Mouse (Mus musculus): ENCODE results near the gene Spred3. TPM values are rescaled to one million over a fixed set of nuclear protein-coding genes. Genes with fewer than 3 reads are reported as not detected.
"Not testable (repeated sequence)": the region's sequence is repeated elsewhere in the genome, so short reads cannot be mapped to it uniquely, and the experiment has no call there.

Gene Spred3
- total RNA-seq, 2 experiments from 2014 or later = 42.3 to 52.3 TPM

DNA sequence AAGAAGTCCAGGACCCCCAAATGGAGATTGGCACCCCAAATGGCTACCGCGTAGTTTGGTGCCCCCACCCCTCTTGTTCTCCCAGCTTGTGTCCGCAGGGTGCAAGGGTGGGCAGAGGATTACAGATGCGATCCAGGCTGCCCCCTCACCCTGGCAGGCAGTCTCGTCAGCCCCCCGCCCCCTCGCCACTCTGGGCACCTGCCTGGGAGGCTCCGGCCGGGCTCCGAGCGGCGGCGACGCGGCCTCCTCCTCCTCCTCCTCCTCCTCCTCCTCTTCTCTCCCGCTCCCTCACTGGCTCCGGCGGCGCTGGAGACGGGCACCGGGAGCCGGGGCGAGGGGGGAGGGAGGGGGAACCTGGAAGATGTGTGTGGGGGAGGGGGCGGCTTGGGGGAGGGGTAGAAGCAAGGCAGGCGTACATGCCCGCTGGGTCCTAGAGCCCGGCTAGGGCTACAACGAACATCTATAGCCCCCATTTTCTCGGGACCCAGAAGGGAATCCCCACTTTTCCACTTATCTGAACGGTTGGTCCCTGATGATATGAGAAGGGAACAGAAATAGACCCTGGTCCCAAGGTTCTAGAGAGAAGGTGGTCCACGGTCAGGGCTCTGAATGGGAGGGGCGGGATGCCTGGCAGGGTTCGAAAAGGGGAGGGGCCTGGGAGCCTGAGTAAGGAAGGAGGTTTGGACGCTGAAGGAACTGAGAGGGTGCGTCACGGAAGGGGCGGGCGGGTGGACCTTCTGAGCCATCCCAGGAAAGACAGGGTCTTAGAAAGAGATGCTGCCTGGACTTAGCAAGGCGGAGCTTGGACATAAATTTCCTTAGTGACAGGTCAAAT is 763 bp downstream of the Spred3 start:
- peak; percentile 87 to 88 for DNase-seq (ENCODE audit: low spot score in 2 of 2)

DNA sequence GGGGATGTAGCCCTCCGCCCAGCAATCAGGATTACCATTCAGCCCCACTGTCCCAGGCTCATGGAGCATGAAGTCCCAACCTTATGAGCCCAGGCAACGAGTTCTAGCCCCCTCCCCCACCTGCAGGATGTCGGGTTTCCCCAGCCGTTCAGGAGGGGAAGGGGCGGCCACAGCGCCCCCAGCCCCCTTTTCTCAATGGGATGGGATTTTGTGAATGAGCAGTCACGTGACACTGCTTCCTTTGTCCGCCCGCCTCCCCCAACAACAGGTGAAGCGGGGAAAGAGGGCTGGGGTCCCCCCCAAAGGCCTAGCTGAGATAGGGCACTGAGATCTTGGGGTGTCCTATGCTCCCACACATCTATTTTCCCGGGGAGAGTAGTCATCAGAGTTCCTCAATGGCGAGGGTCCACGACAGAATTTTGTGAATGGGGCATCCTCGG is 1.4 kb downstream of the Spred3 start:
- peak; percentile 55 to 64 for DNase-seq (ENCODE audit: low spot score in 2 of 2)

DNA sequence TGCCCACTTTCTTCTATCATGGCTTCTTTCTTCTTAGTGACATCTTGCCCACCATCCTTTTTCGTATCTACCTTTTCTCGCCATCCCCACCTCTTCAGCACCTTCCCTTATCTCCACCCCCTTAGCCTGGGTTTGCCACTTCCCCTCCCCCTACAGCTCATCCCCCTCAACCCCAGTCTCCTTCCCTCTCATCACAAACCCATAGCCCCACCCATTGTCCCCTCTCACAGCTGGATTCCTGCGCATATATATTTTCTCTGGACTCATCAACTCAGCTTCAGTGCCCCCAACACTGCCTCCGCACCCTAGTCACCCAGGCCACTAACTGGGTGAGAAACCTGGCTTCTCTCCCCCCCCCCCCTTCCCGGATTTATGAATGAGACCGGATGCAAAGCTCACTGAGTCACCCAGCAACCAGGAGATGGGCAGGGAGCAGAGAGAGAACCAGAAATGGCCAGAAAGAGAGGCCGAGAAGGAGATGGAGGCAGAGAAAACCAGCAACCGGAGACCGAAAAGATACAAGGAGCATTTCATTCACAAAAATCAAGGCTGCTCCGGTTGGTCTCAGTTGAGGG is 2.0 kb downstream of the Spred3 start:
- no peak for DNase-seq (ENCODE audit: low spot score in 2 of 2)

DNA sequence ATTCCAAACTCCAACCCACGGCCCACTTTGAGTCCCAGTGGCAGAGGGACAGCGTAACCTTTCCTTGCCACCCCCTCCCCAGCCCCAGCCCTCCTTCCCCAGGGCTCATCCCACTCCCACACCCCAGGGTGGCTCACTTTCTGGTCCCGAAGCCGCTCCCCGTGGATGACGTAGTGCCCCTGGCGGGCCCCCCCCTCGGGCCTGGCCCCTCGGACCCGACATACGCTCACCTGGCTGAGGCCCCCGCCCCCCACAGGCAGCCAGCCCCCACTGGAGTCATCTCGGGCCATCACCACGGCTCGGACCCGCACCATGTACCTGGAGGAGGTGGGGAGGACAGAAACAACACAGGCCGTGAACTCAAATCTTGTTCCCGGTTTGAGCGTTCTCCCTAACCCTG is 2.6 kb downstream of the Spred3 start:
- no peak for DNase-seq (ENCODE audit: low spot score in 2 of 2)

DNA sequence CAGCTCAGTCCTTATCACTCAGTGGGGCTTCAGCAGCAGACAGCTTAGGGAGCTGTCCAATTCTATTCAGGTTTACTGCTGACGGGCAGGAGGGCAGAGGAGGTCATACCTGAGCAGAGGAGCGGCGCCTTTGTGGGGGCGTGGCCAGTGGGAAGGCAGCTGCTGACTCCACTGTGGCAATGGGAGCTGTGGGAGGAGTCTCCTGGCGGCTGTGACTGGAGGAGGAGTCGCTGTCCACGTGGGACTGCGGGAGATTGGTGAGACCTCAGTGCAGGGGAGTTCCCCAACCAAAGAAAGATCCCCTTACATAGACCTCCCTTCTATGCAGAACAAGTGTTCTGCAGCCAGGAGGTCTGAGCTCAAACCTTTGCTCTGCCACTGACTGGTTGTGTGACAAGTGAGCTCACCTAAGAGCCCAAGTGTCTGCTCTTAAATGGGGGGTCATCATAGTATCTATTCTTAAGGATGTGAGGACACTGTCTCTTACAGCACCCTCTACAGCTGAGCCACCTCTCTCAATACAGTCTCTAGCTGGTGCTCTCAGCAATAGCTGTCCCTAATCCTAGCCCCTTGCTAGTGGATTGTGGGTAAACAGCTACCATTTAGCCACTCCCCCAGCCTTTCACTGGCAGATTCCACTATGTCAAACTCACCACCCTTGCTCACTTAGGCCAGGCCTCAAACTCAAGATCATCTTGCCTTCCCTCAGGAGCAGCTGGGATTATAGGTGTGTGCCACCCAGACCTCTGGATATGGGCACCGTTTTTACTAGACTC is 7.3 kb downstream of the Spred3 start:
- DNase-seq (ENCODE audit: low spot score in 2 of 2) = no peak

DNA sequence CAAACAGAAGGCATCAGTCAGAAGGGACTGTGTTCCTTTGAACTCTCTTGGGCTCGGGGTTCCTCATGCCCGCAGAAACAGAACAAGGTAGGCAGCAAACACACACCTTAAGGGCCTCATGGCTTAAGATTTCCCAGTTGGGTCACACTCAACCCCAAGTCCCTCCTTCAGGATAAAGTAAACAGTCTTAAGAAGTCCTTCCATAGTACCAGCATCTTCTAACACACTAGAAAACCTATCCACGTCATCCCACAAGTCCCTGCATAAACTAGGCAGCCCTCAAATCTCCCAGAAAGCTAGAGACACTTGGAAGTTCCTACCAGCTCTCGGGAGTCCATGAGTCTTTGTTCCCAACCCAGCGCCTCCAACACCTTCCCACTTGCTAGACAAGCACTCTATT is 7.9 kb downstream of the Spred3 start:
- DNase-seq (ENCODE audit: low spot score in 2 of 2) = no peak

DNA sequence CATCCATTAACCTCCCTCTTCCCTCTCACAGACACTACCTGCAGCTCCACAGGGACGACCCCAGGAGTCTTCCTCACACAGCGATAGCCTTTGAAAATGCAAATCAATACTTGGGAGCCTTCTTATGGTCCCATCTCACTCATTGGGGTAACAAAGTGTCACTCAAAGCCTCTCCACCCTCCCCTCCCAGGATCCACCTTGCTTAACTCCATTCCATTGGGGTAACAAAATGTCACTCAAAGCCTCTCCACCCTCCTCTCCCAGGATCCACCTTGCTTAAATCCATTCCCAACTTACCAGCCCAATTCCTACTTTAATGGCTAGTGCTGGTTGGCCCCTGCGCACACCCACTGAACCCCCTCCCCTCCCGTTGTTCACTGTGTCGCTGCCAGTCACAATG is 11.9 kb downstream of the Spred3 start:
- no peak for DNase-seq (ENCODE audit: low spot score in 2 of 2)

DNA sequence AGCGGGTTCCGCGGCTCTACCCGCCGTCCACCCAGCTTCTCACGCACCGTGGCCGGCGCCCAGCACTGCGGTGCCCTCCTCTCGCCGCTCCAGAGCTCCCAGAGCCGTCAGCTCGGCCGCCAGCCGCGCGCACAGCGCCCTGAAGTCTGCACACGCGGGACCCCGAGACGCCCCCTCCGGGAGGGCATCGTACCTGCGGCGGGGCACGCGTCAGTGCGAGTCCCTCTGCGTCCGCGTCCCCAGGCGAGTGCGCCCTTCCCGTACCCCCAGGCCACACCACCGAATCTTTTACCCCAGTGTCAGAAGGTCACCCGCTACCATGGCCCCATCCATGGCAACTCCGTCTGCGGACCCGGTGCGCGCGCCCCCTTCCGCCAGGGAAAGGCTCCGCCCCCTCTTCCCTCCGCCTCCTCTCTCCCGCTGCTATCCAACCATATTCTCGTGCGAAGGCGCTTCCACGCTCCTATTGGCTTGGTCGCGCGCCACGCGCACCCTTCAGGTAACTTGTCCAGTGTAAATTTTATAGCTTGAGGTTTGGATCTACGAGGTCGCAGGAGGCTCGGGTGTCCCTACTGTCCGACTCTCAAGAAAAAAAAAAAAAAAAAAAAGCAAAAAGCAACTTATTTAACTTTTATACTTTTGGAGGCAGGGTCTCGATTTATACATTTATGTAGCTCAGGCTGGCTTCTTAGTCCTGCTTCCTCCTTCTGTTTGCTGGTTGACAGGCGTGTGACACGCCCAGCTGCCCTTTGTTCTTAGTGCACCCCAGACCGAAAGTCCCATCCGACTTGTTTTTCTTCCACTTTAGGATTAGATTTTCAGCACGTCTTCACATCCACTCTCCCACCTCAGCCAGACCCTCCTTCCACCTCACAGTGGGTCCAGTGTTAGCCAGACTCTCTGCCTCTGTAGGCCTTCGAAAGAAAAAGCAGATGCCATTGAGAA is 14.1 kb downstream of the Spred3 start, which contains the start of gene Fam98c:
TSS of gene Fam98c (minus strand) at position 397 of the 945 bp plus-strand sequence.
- DNase-seq (ENCODE audit: low spot score in 2 of 2) = peak; percentile 80 to 81

DNA sequence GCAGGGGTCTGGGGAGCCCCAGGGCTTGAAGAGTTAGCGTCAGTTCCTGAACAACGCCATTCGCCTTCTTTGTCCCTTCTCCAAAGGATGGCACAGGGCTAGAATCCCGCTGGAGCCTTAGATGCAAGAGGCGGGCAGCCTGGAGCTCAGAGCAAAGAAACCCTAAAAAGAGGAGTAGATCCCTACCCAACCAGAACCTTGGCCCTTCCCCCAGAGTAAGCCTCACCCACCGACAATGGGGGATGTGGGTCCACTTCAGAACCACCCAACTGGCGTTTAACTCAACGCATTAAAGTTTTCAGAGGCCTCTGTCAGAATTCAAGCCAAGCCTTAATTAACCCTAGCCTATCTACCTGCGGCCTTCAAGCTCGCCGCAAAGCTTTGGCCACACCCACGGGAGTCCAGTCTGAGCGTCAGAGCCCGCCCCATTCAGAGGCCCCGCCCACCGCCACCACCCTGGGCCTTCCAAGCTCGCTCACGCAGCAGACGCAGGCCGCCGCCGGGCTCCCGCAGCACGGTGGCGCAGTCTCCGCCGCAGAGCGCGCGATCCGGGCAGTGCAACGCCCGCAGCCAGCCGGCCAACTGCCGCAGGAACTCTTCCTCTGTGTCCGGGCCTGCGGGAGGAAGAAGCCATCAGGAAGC is 14.9 kb downstream of the Spred3 start:
- peak; percentile 82 to 90 for DNase-seq (ENCODE audit: low spot score in 2 of 2)

DNA sequence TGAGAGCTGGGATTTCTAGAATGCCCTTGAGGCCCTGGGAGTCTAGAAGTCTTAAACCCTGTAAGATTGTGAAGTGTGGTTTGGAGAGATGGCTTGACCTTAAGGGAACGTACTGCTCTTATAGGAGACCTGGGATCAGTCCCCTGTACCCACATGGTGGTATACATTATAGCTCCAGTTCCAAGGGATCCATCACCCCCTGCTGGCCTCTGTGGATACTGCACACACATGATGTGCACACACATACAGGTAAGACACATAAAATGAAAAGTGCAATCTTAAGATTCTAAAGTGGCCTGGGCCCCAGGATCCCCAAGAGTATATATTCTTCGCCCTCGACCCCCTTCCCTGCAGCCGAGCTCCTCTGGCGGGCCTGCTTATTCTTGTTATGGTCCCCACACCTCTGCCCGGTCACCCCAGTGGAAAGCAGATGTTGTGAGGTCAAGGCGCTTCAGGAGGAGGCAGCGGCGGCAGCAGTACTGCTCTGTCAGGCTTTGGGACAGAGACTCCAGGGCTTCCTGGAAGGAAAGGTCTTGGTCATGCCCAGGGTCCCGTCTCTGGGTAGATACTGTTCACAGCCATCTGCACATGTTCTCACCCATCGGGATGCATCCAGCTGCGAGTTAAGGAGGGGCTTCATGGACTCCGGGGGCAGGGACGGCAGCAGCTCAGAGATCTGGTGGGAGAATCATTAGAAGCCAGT is 16.0 kb downstream of the Spred3 start:
- no peak for DNase-seq (ENCODE audit: low spot score in 2 of 2)

DNA sequence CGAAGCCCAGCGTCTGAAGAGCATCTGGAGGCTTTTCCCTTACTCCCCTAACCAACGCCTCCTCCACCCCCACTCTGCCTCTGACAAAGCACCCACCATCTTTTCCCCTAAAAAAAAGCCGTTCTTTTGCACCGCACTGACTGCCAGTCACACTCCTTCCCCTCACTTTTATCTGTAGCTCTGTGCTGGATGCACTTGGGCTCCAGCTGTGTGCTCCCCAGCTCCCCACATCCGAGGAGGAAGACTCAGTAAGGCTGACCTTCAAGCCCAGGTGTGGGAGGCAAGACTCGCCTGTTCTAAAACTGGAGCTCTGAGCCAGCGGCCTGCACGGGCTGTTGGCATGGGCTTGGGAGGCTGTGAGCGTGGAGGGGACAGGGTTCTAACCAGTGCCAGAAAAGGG is 18.7 kb downstream of the Spred3 start:
- no peak for DNase-seq (ENCODE audit: low spot score in 2 of 2)

DNA sequence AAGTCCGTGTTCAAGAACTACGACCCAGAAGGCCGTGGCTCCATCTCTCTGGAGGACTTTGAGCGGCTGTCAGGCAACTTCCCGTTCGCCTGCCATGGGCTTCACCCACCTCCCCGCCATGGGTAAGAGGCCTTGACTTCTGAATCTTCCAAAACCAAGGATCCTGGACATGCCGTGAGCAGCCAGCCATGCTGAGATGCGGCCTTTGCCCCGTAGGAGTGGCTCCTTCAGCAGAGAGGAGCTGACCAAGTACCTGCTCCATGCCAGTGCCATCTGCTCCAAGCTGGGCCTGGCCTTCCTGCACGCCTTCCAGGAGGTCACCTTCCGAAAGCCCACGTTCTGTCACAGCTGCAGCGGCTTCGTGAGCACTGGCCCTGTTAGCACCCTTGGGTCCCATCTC is 21.4 kb downstream of the Spred3 start:
- DNase-seq (ENCODE audit: low spot score in 2 of 2) = no peak

DNA sequence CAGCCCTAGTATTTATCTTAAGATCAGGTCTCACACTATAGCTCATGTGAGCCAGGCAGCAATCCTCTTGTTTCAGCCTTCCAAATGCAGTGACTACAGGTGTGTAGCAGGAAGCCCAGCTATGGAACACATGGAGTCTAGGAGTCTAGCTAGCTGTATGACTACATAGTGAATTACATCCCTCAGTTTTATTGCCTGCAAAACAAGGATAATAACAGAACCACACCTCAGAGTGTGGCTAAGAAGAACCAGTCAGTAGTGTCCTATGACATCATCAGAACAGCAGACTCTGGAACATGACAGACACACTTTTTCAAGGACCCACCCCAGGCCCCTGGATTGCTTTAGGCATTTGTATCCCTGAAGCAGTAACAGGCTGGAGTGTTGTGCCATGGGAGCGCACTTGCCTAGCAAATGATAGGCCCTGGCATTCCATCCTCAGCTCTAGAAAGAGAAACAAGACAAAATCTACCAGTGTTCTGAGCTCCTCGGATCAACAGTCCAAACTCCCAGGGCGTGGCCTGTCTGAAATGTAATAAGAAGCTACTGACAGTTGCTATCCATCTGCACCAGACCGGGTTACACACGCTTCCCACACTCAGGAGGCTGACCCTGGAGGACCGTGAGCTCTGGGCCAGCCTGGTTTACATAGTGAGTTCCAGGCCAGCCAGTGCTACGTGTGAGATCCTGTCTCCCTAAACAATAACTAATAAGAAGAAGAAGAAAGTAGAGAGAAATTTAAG is 23.4 kb downstream of the Spred3 start:
- DNase-seq (ENCODE audit: low spot score in 2 of 2) = no peak

DNA sequence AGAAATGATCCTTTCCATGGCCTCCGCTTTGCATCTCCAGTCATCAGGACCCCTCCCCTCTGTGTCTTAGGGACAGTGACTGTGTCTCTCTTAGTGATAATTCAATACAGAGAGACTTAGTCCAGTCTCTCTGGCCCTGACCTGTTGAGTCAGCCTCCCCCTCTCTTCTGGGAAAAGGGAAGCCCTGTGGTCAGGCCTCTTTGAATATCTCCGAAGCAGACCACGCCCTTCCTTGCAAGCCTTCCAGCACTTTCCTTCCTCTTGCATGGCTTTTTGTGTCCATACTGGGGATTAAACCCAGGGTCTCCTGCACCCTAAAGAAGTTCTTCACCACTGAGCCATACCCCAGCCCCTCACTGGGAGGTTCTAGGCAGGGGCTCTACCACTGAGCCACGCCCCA is 26.2 kb downstream of the Spred3 start:
- no peak for DNase-seq (ENCODE audit: low spot score in 2 of 2)

DNA sequence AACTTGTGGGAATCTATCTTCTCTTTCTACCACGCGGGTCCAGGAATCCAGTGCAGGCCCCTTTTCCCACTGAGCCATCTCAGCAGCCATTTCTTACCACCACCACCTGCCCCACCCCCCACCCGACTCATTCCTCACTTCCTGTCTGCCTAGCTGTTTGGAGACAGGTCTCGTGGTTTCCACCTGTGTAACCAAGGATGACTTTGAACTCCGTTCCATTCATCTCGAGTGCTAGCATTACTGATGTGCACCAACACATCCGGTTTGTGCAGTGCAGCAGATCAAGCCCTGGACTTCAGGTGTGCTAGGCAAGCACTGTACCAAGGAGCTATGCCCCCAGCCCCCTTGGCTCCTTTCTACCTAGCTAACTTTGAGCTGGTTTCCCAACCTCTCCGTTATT is 28.8 kb downstream of the Spred3 start:
- no peak for DNase-seq (ENCODE audit: low spot score in 2 of 2)

DNA sequence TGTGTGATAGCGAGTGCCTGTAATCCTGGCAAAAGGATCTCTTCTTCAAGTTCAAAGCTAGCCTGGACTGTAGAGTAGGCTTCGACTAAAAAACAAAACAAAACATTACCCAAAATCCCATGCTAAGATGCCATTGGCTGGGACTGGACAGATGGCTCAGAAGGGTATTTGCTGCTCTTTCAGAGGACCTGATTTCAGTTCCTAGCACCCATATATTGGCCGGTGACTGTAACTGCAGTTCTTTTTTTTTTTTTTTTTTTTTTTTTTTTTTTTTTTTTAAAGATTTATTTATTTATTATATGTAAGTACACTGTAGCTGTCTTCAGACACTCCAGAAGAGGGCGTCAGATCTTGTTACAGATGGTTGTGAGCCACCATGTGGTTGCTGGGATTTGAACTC is 31.0 kb downstream of the Spred3 start:
- DNase-seq (ENCODE audit: low spot score in 2 of 2) = not testable (repeated sequence)

DNA sequence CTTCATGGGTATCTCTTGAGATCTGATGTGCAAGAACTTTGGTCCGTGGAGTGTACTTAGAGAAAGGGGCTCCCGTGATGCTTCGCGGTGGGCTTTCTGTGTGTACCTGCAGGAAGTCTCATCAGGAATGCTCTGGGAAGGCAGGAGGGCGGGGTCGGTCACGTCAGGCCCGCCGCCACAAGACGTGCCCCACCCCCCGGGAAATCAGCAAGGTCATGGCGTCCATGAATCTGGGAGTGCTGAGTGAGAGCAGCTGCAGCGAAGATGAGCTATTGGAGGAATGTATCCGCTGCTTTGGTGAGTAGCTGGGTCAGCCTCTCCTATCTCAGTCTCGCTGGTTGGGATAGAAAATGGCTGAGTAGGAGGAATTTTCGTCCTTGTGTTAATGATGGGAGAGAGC is 32.8 kb downstream of the Spred3 start:
- DNase-seq (ENCODE audit: low spot score in 2 of 2) = no peak

DNA sequence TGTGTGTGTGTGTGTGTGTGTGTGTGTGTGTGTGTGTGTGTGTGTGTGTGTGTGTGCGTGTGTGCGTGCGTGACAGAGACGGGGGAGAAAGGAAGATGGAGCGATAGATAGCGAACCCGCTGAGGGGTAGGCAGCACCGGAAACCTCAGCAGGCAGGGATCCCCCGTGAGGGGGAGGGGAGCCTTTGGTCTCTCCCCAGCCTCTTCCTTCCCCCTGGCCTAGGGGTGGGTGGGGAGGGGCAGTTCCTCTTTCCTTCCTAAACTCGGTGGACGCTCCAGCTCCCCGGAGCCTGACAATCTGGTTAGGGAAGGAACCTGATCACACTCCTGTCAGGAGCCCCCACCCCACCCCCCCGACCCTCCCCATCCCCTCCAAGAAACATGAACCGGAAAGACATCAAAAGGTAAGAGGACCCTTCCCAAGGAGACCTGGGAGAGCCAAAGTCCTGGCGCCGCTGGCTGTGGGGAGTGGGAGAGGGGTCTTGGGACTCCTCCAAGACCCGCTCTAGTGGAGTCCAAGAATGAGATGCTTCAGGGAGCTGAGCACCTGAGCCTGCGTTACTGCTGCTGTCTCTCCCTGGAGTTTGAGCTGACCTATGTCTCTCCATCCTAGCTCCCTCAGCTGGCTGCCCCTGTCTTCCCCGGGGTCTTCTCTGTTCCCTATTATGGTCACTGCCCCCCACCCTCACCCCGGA is 35.4 kb downstream of the Spred3 start, which contains the start of gene Rasgrp4:
TSS of gene Rasgrp4 (plus strand) at position 159 of the 694 bp plus-strand sequence.
- peak in 1 of 2 experiments; percentile 20 for DNase-seq (ENCODE audit: low spot score in 2 of 2)

All from layer of hippocampus, postnatal 14 days (tissue).